Mouse (Mus musculus) heart, adult 2 months (tissue): Measurements from ENCODE around the gene Tmem126a. TPM values are rescaled to one million over a fixed set of nuclear protein-coding genes. Genes with fewer than 3 reads are reported as not detected.
A peak's percentile ranks its signal among the peaks of the same experiment; 100 is the strongest.

ENCODE experiments used
- DNase-seq, 2 experiments: peaks; one replicate each; pipeline ENCODE4 v3.0.0; 2021
- H3K27ac ChIP-seq: fragments of 200-600 bp; 2 replicates; pipeline ENCODE4 v1.8.1; 2022
- H3K27me3 ChIP-seq: fragments of 200-500 bp; 2 replicates; pipeline ENCODE4 v1.6.1; 2012; ENCODE audit warnings: mild to moderate bottlenecking, low read length, inconsistent platforms, mixed read lengths; ENCODE audit not compliant: control insufficient read depth, insufficient read depth
- H3K36me3 ChIP-seq: fragments of 200-500 bp; 2 replicates; pipeline ENCODE4 v1.6.1; 2012; ENCODE audit warnings: low read length, inconsistent platforms; ENCODE audit not compliant: control insufficient read depth, insufficient read depth
- H3K4me1 ChIP-seq: fragments of 200-500 bp; 2 replicates; pipeline ENCODE4 v1.6.1; 2011; ENCODE audit warnings: low read length; ENCODE audit not compliant: control insufficient read depth, insufficient read depth
- H3K4me3 ChIP-seq: fragments of 200-600 bp; 2 replicates; pipeline ENCODE4 v1.8.1; 2022
- H3K79me2 ChIP-seq: fragments of 200-500 bp; replicated peaks from 2 replicates; pipeline ENCODE4 v1.6.1; 2012; ENCODE audit warnings: mild to moderate bottlenecking, inconsistent platforms, low read length, moderate library complexity, mixed read lengths; ENCODE audit not compliant: control insufficient read depth, insufficient read depth
- H3K9ac ChIP-seq: fragments of 200-500 bp; 2 replicates; pipeline ENCODE4 v1.6.1; 2012; ENCODE audit warnings: low read depth, mild to moderate bottlenecking, control low read depth, inconsistent platforms, low read length, mixed read lengths
- CTCF ChIP-seq: fragments of 200-600 bp; IDR thresholded peaks from 2 replicates; pipeline ENCODE4 v1.8.1; 2022; ENCODE audit warnings: antibody characterized with exemption, mild to moderate bottlenecking, moderate library complexity
- EP300 ChIP-seq: fragments of 200-500 bp; IDR thresholded peaks from 2 replicates; pipeline ENCODE4 v1.6.1; 2011; ENCODE audit warnings: low read depth, low read length, control low read depth; ENCODE audit not compliant: insufficient read depth
- POLR2A ChIP-seq: fragments of 200-500 bp; IDR thresholded peaks from 2 replicates; pipeline ENCODE4 v1.6.1; 2011; ENCODE audit warnings: mild to moderate bottlenecking, low read depth, low read length, control low read depth; ENCODE audit not compliant: insufficient read depth
- WGBS: fragments of 180-500 bp; shearing (Covaris S2); methylation state at CpG from one replicate; pipeline ENCODE4 v1.1.7; 2018; 5-methylcytosine and 5-hydroxymethylcytosine counted together
- intact Hi-C: fragments of 180-260 bp; cut with DNase I; formaldehyde crosslinking; loops from one replicate; pipeline ENCODE4 v1.15.1; 2025
- long read RNA-seq: library from polyadenylated mRNA; stranded (forward); transcript quantifications from one replicate; pipeline ENCODE4 v2.0.0, GENCODE M21; 2021
- polyA plus RNA-seq: library from polyadenylated mRNA; depleted of rRNA; stranded (reverse); fragments of >200 nt; gene quantifications from 2 replicates; pipeline ENCODE4 v1.2.3, GENCODE M21; 2012; rRNA removed
- total RNA-seq, 2 experiments: library from RNA; stranded (reverse); gene quantifications; 2 replicates each; pipeline ENCODE4 v1.2.3; 2021

The Tmem126a gene
- 100 to 1,000 TPM; 111 to 140 TPM for total RNA-seq
- 72.6 and 110 TPM in 2 replicates for polyA plus RNA-seq
- long read RNA-seq, transcript Tmem126a-201 (5 exons, 799 nt): major isoform, 54 of 62 reads
- long read RNA-seq, partial matches to known transcripts: 3 of 62 reads
- long read RNA-seq, other reads (novel, unspliced or antisense): 0 of 62 reads

DNA sequence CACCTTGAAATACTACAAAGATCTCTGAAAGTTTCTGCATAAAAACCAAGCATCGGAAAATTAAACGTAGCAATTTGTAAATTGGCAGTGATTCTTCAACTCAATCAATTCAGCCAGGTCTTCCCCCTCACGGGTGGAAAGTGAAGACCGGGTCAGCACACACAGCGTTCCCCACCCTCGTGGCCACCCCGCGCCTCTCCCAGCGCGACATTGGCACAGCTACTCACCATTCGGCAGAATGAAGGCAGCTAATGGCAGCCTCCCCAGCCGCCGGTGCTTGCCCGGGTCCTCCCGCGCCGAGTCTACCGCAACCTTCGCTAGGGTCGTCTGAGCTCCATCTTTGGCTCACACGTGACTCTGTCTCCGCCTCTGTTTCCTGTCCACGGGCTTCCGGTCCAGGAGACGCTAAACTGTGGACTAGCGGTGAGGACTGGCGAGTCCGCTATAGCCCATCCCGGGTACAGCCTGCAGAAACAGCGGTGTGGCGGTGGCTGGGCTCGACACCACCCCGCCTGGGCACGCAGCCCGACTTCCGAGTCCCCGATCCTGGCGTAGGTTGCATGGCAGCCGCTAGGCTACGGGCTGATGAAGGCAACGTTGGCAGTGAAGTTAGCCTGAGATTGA, at the start of gene Tmem126a:
Tmem126a (minus strand) TSS at position 385 of the 624 bp plus-strand sequence.
- Histone ChIP-seq H3K79me2 (no peaks in the 10 kb centered on the region), H3K4me1 (peaks cover 2% of the 10 kb centered on the region), H3K36me3 (peaks cover 14% of the 10 kb centered on the region), H3K27ac (peak within 1 kb of the TSS; percentile 92), H3K9ac (peak within 1 kb of the TSS; percentile 97), H3K4me3 (peak within 1 kb of the TSS; percentile 92), H3K27me3 (no peaks in the 10 kb centered on the region)
- TF ChIP-seq CTCF: peak; percentile 54
- peak; percentile 61; the same call in 1 of the 2 replicates for TF ChIP-seq EP300
- TF ChIP-seq POLR2A: peak; percentile 96
- under 1% methylated on average over 41 of the region's 41 CpGs for WGBS
- DNase-seq: peak; percentile 88 to 91
- intact Hi-C loops: loop anchor here (1.0 to 2.0 kb wide), 3 partner anchors 13 to 30 kb away; partner anchors contain the start of gene Ccdc89

DNA sequence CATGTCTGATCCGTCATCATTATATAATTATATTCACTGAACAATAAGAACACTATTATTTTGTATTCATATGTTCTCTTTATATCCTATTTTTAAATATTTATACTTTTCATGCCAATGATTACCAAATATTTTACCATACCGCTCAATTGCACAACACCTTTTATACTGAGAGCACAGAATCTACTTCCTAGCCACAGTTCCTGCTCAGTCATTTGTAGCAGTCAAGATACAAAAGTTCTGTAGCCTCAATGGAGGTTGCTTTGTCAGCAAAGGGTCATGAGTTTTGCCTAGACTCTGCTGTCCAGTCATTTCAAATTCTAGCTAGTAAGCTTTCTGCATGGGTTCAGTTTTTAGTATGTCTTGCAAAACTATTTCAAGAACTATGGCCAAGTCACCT, 25.6 kb upstream of the Tmem126a start:
- no peak for DNase-seq
- no peaks in the 10 kb centered on the region for H3K36me3 ChIP-seq
- H3K9ac ChIP-seq: no peak overlapping the region
- H3K4me3 ChIP-seq: no peak overlapping the region
- H3K27ac ChIP-seq: no peak overlapping the region
- intact Hi-C loops: no loop called here
- WGBS: 86% methylated on average over 2 of the region's 2 CpGs
- no peaks in the 10 kb centered on the region for H3K4me1 ChIP-seq
- H3K27me3 ChIP-seq: no peaks in the 10 kb centered on the region
- no peaks in the 10 kb centered on the region for H3K79me2 ChIP-seq
- TF ChIP-seq CTCF (no peak), EP300 (no peak), POLR2A (no peak)

DNA sequence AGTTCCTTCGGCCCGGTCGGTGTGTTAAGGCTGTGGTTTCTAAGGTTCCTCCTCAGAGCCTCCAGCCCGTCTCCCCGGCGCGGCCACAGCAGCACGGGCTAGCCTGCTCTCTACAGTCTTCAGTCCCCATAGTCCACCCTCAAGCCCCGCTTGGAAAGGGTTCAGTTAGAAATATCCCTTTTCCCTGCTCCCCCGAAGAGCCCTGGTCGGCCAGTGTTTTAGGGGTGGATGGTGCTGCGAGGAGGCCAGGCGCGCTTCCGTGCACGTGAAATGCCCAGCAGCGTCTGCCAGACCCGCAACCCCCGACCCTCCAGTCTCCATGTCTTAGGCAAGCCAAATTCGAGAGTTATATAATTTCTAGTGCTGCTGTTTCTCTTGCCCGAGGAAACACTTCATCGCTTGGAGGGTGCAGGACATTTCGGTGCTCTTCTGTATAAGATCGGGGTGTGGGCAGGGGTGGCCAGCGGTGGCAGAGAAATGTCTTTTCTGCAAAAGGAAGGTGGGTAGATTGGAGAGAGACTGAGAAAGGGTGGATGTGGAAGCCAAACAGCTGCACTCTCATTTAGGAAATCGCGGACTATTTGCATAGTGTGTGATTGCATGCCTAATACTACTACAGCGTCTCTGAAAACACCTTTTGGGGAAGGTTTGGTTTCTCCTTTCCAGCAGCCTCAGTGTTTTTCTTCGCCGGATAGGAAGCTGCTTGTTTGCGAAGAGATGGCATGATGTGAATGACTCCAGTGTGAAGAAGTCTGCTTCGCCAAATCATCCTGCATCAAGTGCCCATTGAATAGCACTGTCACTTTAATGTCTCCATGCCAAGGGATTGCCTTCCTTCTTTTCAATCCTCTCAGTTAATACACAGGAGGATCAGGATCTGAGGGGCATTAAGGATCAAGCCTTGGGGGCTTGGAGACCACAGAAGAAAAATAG, 19.6 kb upstream of the Tmem126a start, which contains the start of gene Dlg2:
Dlg2 (plus strand) TSS at position 360 of the 933 bp plus-strand sequence.
- WGBS: under 1% methylated on average over 32 of the region's 32 CpGs
- H3K4me1 ChIP-seq: peaks cover 2% of the 10 kb centered on the region
- no peaks in the 10 kb centered on the region; the same call in 1 of the 2 replicates for H3K79me2 ChIP-seq
- no peak for DNase-seq
- TF ChIP-seq CTCF: no peak
- TF ChIP-seq POLR2A: no peak
- no peak for TF ChIP-seq EP300
- no peaks in the 10 kb centered on the region for H3K27me3 ChIP-seq
- intact Hi-C loops: loop anchor here (1.0 kb wide), 1 partner anchor 32 kb away; no protein-coding TSS in a partner anchor
- H3K27ac ChIP-seq: peak within 1 kb of the TSS; percentile 88
- peak within 1 kb of the TSS; percentile 87 for H3K9ac ChIP-seq
- peak within 1 kb of the TSS; percentile 89 for H3K4me3 ChIP-seq
- H3K36me3 ChIP-seq: no peaks in the 10 kb centered on the region

DNA sequence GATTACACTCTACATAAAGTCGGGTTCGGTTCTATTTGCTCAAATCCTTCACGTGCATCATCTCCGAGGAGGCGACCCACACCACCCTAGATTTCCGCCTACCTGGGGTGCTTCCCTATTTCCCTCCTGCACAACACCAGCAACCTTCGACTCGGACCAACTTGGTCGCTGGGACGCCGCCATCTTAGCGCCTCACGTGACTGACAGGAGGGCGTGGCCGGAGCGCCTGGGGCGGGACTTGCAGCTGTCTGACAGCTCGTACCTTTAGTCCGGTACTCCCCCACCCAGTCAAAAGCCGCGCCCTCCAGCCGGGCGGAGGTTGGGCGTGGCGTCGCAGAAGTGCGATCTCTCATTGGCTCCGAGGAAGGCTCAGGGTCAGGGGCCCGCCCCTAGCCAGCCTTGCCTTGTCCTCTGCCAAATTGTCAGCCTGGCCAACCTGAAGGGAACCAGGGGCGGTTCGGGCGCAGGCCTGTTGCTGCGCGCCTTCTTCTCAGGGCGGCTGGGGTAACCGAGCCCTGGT, 18.8 kb upstream of the Tmem126a start, which contains the start of gene Tmem126b:
Tmem126b (minus strand) TSS at position 209 of the 520 bp plus-strand sequence.
- under 1% methylated on average over 36 of the region's 36 CpGs for WGBS
- intact Hi-C loops: loop anchor here (1.0 kb wide), 2 partner anchors 19 to 32 kb away; partner anchors contain the start of gene Tmem126a
- no peaks in the 10 kb centered on the region for H3K27me3 ChIP-seq
- peak within 1 kb of the TSS; percentile 87 for H3K9ac ChIP-seq
- peak within 1 kb of the TSS; percentile 88 for H3K27ac ChIP-seq
- peaks cover 2% of the 10 kb centered on the region for H3K4me1 ChIP-seq
- H3K79me2 ChIP-seq: no peaks in the 10 kb centered on the region; the same call in 1 of the 2 replicates
- TF ChIP-seq POLR2A: peak; percentile 92
- peak; percentile 66; the same call in 1 of the 2 replicates for TF ChIP-seq EP300
- TF ChIP-seq CTCF: no peak
- peak within 1 kb of the TSS; percentile 89 for H3K4me3 ChIP-seq
- DNase-seq: peak; percentile 100
- no peaks in the 10 kb centered on the region for H3K36me3 ChIP-seq

DNA sequence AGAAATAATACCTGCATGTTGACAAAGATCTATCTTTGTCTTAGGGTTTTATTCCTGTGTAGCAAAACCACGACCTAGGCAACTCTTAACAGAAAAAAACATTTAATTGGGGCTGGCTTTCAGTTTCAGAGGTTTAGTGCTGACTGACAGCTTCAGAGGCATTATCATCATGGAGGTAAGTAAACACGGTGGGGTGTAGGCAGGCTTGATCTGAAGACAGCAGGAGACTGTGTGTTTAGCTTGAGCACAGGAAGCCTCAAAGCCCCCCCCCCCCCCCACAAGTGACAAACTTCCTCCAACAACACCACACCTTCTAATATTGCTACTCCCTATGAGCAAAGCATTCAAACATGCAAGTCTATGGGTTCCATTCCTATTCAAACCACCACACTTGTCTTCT, 16.5 kb upstream of the Tmem126a start:
- intact Hi-C loops: no loop called here
- no peak overlapping the region for H3K9ac ChIP-seq
- H3K27ac ChIP-seq: no peak overlapping the region
- DNase-seq: no peak
- H3K79me2 ChIP-seq: no peaks in the 10 kb centered on the region; the same call in 1 of the 2 replicates
- peaks cover 2% of the 10 kb centered on the region for H3K4me1 ChIP-seq
- TF ChIP-seq CTCF: no peak
- no peak for TF ChIP-seq POLR2A
- TF ChIP-seq EP300: no peak
- H3K27me3 ChIP-seq: no peaks in the 10 kb centered on the region
- no peaks in the 10 kb centered on the region for H3K36me3 ChIP-seq
- WGBS: 57% methylated on average over 2 of the region's 2 CpGs
- no peak overlapping the region for H3K4me3 ChIP-seq
